Mouse (Mus musculus) midbrain, embryonic 15.5 days (tissue): Measurements from ENCODE around the gene Parp9. TPM values are rescaled to one million over a fixed set of nuclear protein-coding genes. Genes with fewer than 3 reads are reported as not detected.
"Not testable (repeated sequence)": the region's sequence is repeated elsewhere in the genome, so short reads cannot be mapped to it uniquely, and the experiment has no call there.

Experiments used
- ATAC-seq: fragments of 200-750 bp; cut with Nextera tagmentation; replicated peaks from 2 replicates; pipeline ENCODE4 v1.8.0; 2017; ENCODE audit warnings: moderate TSS enrichment
- H3K27ac ChIP-seq: fragments of 300-500 bp; sonication (generic); 2 replicates; pipeline ENCODE4 v1.5.1; 2015; ENCODE audit warnings: mild to moderate bottlenecking, inconsistent platforms
- H3K27me3 ChIP-seq: fragments of 300-500 bp; sonication (generic); replicated peaks from 2 replicates; pipeline ENCODE4 v1.6.1; 2015; ENCODE audit warnings: inconsistent platforms
- H3K36me3 ChIP-seq: fragments of 300-500 bp; sonication (generic); replicated peaks from 2 replicates; pipeline ENCODE4 v1.6.1; 2015; ENCODE audit warnings: inconsistent platforms
- H3K4me1 ChIP-seq: fragments of 300-500 bp; sonication (generic); 2 replicates; pipeline ENCODE4 v1.6.1; 2015; ENCODE audit warnings: inconsistent platforms
- H3K4me2 ChIP-seq: fragments of 300-500 bp; sonication (generic); 2 replicates; pipeline ENCODE4 v1.6.1; 2015; ENCODE audit warnings: inconsistent platforms, mild to moderate bottlenecking, moderate library complexity
- H3K4me3 ChIP-seq: fragments of 300-500 bp; sonication (generic); 2 replicates; pipeline ENCODE4 v1.5.1; 2015; ENCODE audit warnings: mild to moderate bottlenecking, inconsistent platforms
- H3K9ac ChIP-seq: fragments of 300-500 bp; sonication (generic); 2 replicates; pipeline ENCODE4 v1.6.1; 2015; ENCODE audit warnings: mild to moderate bottlenecking, inconsistent platforms
- H3K9me3 ChIP-seq: fragments of 300-500 bp; sonication (generic); 2 replicates; pipeline ENCODE4 v1.6.1; 2016; ENCODE audit warnings: inconsistent platforms
- WGBS: fragments of 180-500 bp; shearing (Covaris S2); methylation state at CpG from one replicate; pipeline ENCODE4 v1.1.7; 2015; ENCODE audit warnings: mixed read lengths; 5-methylcytosine and 5-hydroxymethylcytosine counted together
- polyA plus RNA-seq: library from polyadenylated mRNA; unstranded; fragments of >200 nt; fragmentation: Nextera tagmentation; extraction: Ambion mirVana; gene quantifications from 2 replicates; pipeline ENCODE4 v1.2.1, GENCODE M21; 2015

Gene Parp9
- polyA plus RNA-seq, 1 experiment from 2014 or later: 1.8 TPM

DNA sequence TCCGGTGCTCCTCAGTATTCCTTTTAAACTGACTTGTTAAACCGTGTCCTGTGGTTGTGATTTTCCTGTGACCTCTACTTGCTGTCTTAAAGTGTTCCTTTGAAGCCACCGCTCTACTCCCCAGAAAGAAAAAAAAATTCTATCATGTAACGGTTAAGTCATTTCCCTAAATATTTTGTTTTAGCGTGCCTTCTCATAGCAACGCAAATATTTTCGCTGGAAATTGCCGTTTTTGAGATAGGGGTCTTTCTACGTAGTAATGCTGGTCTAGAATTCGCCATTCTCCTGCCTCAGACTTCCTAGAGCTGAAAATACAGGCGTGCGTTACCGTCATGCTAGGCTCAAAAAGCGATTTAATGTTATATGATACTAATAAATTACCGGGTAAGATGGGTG, 44.2 kb downstream of the Parp9 start:
- H3K9me3 ChIP-seq: peaks cover 3% of the 10 kb centered on the region; the same call in 1 of the 2 replicates
- H3K27me3 ChIP-seq: 0 out of 2 replicates have a peak, but pooled peaks cover 3% of the 10 kb centered on the region
- H3K4me3 ChIP-seq: peak overlapping the region; percentile 77
- peak overlapping the region; percentile 97 for H3K27ac ChIP-seq
- peak; percentile 20 for ATAC-seq
- peak overlapping the region; percentile 83 for H3K9ac ChIP-seq
- WGBS: 4% methylated on average over 15 of the region's 15 CpGs
- H3K36me3 ChIP-seq: no peaks in the 10 kb centered on the region
- H3K4me1 ChIP-seq: peaks cover 20% of the 10 kb centered on the region
- peak overlapping the region; percentile 62 for H3K4me2 ChIP-seq

GRCm38 (mm10) chr16:35982902-35983516, 44.7 kb downstream of the Parp9 start:
- Histone ChIP-seq H3K9ac (peak overlapping the region; percentile 83), H3K4me1 (peaks cover 24% of the 10 kb centered on the region), H3K4me3 (peak overlapping the region; percentile 77), H3K27ac (peak overlapping the region; percentile 97), H3K27me3 (0 out of 2 replicates have a peak, but pooled peaks cover 3% of the 10 kb centered on the region), H3K9me3 (peaks cover 3% of the 10 kb centered on the region; the same call in 1 of the 2 replicates), H3K4me2 (peak overlapping the region; percentile 62), H3K36me3 (no peaks in the 10 kb centered on the region)
- under 1% methylated on average over 54 of the region's 54 CpGs for WGBS
- peak; percentile 96 for ATAC-seq

GRCm38 (mm10) chr16:35983517-35984101, 45.3 kb downstream of the Parp9 start:
- Histone ChIP-seq H3K9ac (peak overlapping the region; percentile 83), H3K36me3 (no peaks in the 10 kb centered on the region)
- WGBS: under 1% methylated on average over 81 of the region's 86 CpGs

GRCm38 (mm10) chr16:35984471-35984870, 46.2 kb downstream of the Parp9 start:
- Histone ChIP-seq H3K36me3 (no peaks in the 10 kb centered on the region), H3K4me2 (peak overlapping the region; percentile 62), H3K9me3 (peaks cover 3% of the 10 kb centered on the region; the same call in 1 of the 2 replicates), H3K4me1 (peaks cover 24% of the 10 kb centered on the region), H3K9ac (no peak overlapping the region), H3K27ac (0 out of 2 replicates have a peak overlapping the region, but pooled peaks have one; percentile 97), H3K4me3 (peak overlapping the region; percentile 77), H3K27me3 (0 out of 2 replicates have a peak, but pooled peaks cover 3% of the 10 kb centered on the region)
- 65% methylated on average over 3 of the region's 3 CpGs for WGBS
- ATAC-seq: no peak

More at GRCm38 (mm10) chr16:35983517-35984101, 45.3 kb downstream of the Parp9 start:
- H3K4me2 ChIP-seq: peak overlapping the region; percentile 62
- peak overlapping the region; percentile 77 for H3K4me3 ChIP-seq
- ATAC-seq: peak; percentile 84
- H3K27ac ChIP-seq: peak overlapping the region; percentile 97
- H3K4me1 ChIP-seq: peaks cover 24% of the 10 kb centered on the region
- 0 out of 2 replicates have a peak, but pooled peaks cover 3% of the 10 kb centered on the region for H3K27me3 ChIP-seq
- H3K9me3 ChIP-seq: peaks cover 3% of the 10 kb centered on the region; the same call in 1 of the 2 replicates

GRCm38 (mm10) chr16:35987930-35988329, 49.7 kb downstream of the Parp9 start:
- no peaks in the 10 kb centered on the region for H3K27me3 ChIP-seq
- no peak overlapping the region for H3K4me3 ChIP-seq
- no peak for ATAC-seq
- H3K4me2 ChIP-seq: no peak overlapping the region
- H3K9ac ChIP-seq: no peak overlapping the region
- no peaks in the 10 kb centered on the region for H3K9me3 ChIP-seq
- H3K4me1 ChIP-seq: peaks cover 19% of the 10 kb centered on the region
- no peak overlapping the region for H3K27ac ChIP-seq
- 89% methylated on average over 1 of the region's 1 CpGs for WGBS
- H3K36me3 ChIP-seq: no peaks in the 10 kb centered on the region

DNA sequence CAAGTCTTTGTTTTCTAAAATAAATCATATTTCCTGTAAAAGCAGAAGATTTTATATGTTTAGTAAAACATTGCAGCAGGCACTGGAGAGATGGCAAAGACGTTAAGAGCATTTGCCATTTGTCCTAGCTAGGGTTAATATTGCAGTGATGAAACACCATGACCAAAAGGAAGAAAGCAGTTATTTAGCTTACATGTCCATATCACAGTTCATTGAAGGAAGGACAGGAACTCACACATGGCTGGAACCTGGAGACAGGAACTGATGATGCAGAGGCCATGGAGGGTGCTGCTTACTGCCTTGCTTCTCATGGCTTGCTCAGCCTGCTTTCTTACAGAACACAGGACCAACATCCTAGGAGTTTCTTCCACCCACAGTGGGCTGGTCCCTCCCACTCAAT, 54.1 kb downstream of the Parp9 start:
- no peak overlapping the region for H3K4me2 ChIP-seq
- H3K4me1 ChIP-seq: peaks cover 4% of the 10 kb centered on the region; the same call in 1 of the 2 replicates
- 88% methylated on average over 1 of the region's 1 CpGs for WGBS
- no peak overlapping the region for H3K9ac ChIP-seq
- H3K27me3 ChIP-seq: no peaks in the 10 kb centered on the region
- H3K9me3 ChIP-seq: no peaks in the 10 kb centered on the region
- no peaks in the 10 kb centered on the region for H3K36me3 ChIP-seq
- no peak overlapping the region for H3K27ac ChIP-seq
- no peak for ATAC-seq
- H3K4me3 ChIP-seq: no peak overlapping the region

DNA sequence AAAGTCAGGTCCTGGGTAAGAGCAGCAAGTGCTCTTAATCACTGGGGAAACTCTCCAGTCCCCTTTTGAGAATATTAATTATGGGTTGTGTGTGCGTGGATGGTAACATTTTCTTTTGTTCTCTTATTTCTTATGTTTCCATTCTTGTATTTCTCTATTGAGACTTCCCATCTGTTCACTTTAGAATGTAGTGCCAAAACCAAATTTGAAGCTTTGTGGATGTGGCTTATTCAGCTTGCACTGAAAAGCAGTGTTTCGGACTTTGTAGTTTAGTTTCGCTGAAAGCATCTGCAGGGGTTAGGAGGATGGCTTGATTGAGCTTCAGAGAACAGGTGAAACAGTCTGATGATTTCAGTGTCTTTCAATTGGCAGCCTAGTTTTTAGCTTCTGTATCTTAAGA, 55.0 kb downstream of the Parp9 start:
- H3K4me2 ChIP-seq: no peak overlapping the region
- no peak for ATAC-seq
- no peaks in the 10 kb centered on the region for H3K9me3 ChIP-seq
- no peaks in the 10 kb centered on the region for H3K36me3 ChIP-seq
- H3K9ac ChIP-seq: no peak overlapping the region
- H3K4me1 ChIP-seq: no peaks in the 10 kb centered on the region
- WGBS: 84% methylated on average over 3 of the region's 3 CpGs
- no peak overlapping the region for H3K27ac ChIP-seq
- H3K27me3 ChIP-seq: no peaks in the 10 kb centered on the region
- no peak overlapping the region for H3K4me3 ChIP-seq

GRCm38 (mm10) chr16:35998852-35999251, 60.6 kb downstream of the Parp9 start:
- WGBS: 94% methylated on average over 4 of the region's 4 CpGs
- not testable (repeated sequence) for ATAC-seq, H3K4me3 ChIP-seq

GRCm38 (mm10) chr16:36008396-36008795, 70.1 kb downstream of the Parp9 start:
- H3K36me3 ChIP-seq: no peaks in the 10 kb centered on the region; the same call in 1 of the 2 replicates
- no peak overlapping the region for H3K4me2 ChIP-seq
- no peaks in the 10 kb centered on the region for H3K9me3 ChIP-seq
- no peaks in the 10 kb centered on the region for H3K4me1 ChIP-seq
- H3K4me3 ChIP-seq: no peak overlapping the region
- H3K27me3 ChIP-seq: no peaks in the 10 kb centered on the region
- H3K9ac ChIP-seq: no peak overlapping the region
- no peak for ATAC-seq
- WGBS: 95% methylated on average over 3 of the region's 3 CpGs
- no peak overlapping the region for H3K27ac ChIP-seq

More at GRCm38 (mm10) chr16:35998852-35999251, 60.6 kb downstream of the Parp9 start:
- not testable (repeated sequence) for H3K27ac ChIP-seq, H3K4me1 ChIP-seq, H3K9ac ChIP-seq, H3K9me3 ChIP-seq, H3K4me2 ChIP-seq, H3K27me3 ChIP-seq, H3K36me3 ChIP-seq

GRCm38 (mm10) chr16:36016335-36016734, 78.1 kb downstream of the Parp9 start:
- H3K36me3 ChIP-seq: peaks cover 8% of the 10 kb centered on the region; the same call in 1 of the 2 replicates
- H3K9ac ChIP-seq: no peak overlapping the region
- no peaks in the 10 kb centered on the region for H3K9me3 ChIP-seq
- no peaks in the 10 kb centered on the region for H3K27me3 ChIP-seq
- no peaks in the 10 kb centered on the region for H3K4me1 ChIP-seq
- ATAC-seq: no peak
- no peak overlapping the region for H3K27ac ChIP-seq
- H3K4me2 ChIP-seq: no peak overlapping the region
- WGBS: 100% methylated on average over 1 of the region's 1 CpGs
- H3K4me3 ChIP-seq: no peak overlapping the region
